Mouse (Mus musculus): ENCODE data around the gene Zfp580. TPM values are rescaled to one million over a fixed set of nuclear protein-coding genes. Genes with fewer than 3 reads are reported as not detected.

Gene Zfp580
- polyA plus RNA-seq, 1 experiment from 2014 or later, result 105 TPM

GRCm38 (mm10) chr7:5058631-5059030 lies 7.3 kb downstream of the Zfp580 start:
- peaks cover 40% of the 10 kb centered on the region for H3K4me1 ChIP-seq (replicated peaks; ENCODE audit: control insufficient read depth, insufficient read depth, low read length)
- ATAC-seq (ENCODE audit: low FRiP score), result no peak
- H3K4me2 ChIP-seq (replicated peaks), result peak overlapping the region; percentile 78; the same call in 1 of the 2 replicates
- H3K9me3 ChIP-seq (ENCODE audit: control insufficient read depth, low read length), result no peaks in the 10 kb centered on the region
- no peak for DNase-seq (ENCODE audit: low spot score)
- no peak overlapping the region for H3K27ac ChIP-seq
- peak overlapping the region; percentile 86; the same call in 1 of the 2 replicates for H3K9ac ChIP-seq
- H3K36me3 ChIP-seq (replicated peaks; ENCODE audit: control insufficient read depth, insufficient read depth), result no peaks in the 10 kb centered on the region
- WGBS, result 96% methylated on average over 1 of the region's 1 CpGs
- H3K27me3 ChIP-seq (ENCODE audit: control insufficient read depth, insufficient read depth, low read length), result peaks cover 35% of the 10 kb centered on the region
- H3K4me3 ChIP-seq (replicated peaks; ENCODE audit: low read length), result no peak overlapping the region

GRCm38 (mm10) chr7:5059421-5059820 lies 8.1 kb downstream of the Zfp580 start:
- WGBS, result 89% methylated on average over 12 of the region's 12 CpGs

DNA sequence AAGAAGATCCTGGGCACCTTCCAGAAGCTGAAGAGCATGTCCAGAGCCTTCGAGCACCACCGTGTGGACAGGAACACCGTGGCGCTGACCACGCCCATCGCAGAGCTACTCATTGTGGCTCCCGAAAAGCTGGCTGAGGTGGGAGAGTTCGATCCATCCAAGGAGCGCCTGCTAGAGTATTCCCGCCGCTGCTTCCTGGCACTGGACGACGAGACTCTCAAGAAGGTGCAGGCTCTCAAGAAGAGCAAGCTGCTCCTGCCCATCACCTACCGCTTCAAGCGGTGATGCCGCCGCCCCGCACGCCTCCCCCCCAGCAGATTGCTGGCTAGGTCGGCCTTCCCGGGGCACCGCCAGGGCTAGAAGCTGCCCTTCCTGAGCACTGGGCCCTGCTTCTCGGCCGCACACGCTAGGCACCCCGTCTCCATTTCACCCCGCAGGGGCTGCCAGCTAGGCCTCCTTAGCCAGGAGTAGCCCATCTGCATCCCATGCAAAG lies 8.9 kb downstream of the Zfp580 start:
- Histone ChIP-seq H3K36me3 (replicated peaks; ENCODE audit: control insufficient read depth, insufficient read depth) (no peaks in the 10 kb centered on the region), H3K27me3 (ENCODE audit: control insufficient read depth, insufficient read depth, low read length) (peaks cover 19% of the 10 kb centered on the region), H3K4me1 (replicated peaks; ENCODE audit: control insufficient read depth, insufficient read depth, low read length) (peaks cover 46% of the 10 kb centered on the region), H3K27ac (peak overlapping the region; percentile 99), H3K9me3 (ENCODE audit: control insufficient read depth, low read length) (no peaks in the 10 kb centered on the region), H3K4me3 (replicated peaks; ENCODE audit: low read length) (peak overlapping the region; percentile 77), H3K4me2 (replicated peaks) (peak overlapping the region; percentile 86), H3K9ac (peak overlapping the region; percentile 87)
- ATAC-seq (ENCODE audit: low FRiP score), result no peak
- WGBS, result 2% methylated on average over 27 of the region's 27 CpGs
- peak; percentile 71 for DNase-seq (ENCODE audit: low spot score)

More at GRCm38 (mm10) chr7:5059421-5059820, 8.1 kb downstream of the Zfp580 start:
- Histone ChIP-seq H3K27me3 (ENCODE audit: control insufficient read depth, insufficient read depth, low read length) (peaks cover 28% of the 10 kb centered on the region), H3K27ac (peak overlapping the region; percentile 99), H3K36me3 (replicated peaks; ENCODE audit: control insufficient read depth, insufficient read depth) (no peaks in the 10 kb centered on the region), H3K9me3 (ENCODE audit: control insufficient read depth, low read length) (no peaks in the 10 kb centered on the region), H3K4me2 (replicated peaks) (peak overlapping the region; percentile 86; the same call in 1 of the 2 replicates), H3K9ac (0 out of 2 replicates have a peak overlapping the region, but pooled peaks have one; percentile 87), H3K4me1 (replicated peaks; ENCODE audit: control insufficient read depth, insufficient read depth, low read length) (peaks cover 48% of the 10 kb centered on the region), H3K4me3 (replicated peaks; ENCODE audit: low read length) (0 out of 2 replicates have a peak overlapping the region, but pooled peaks have one; percentile 77)
- DNase-seq (ENCODE audit: low spot score) (no peak), ATAC-seq (ENCODE audit: low FRiP score) (no peak)

DNA sequence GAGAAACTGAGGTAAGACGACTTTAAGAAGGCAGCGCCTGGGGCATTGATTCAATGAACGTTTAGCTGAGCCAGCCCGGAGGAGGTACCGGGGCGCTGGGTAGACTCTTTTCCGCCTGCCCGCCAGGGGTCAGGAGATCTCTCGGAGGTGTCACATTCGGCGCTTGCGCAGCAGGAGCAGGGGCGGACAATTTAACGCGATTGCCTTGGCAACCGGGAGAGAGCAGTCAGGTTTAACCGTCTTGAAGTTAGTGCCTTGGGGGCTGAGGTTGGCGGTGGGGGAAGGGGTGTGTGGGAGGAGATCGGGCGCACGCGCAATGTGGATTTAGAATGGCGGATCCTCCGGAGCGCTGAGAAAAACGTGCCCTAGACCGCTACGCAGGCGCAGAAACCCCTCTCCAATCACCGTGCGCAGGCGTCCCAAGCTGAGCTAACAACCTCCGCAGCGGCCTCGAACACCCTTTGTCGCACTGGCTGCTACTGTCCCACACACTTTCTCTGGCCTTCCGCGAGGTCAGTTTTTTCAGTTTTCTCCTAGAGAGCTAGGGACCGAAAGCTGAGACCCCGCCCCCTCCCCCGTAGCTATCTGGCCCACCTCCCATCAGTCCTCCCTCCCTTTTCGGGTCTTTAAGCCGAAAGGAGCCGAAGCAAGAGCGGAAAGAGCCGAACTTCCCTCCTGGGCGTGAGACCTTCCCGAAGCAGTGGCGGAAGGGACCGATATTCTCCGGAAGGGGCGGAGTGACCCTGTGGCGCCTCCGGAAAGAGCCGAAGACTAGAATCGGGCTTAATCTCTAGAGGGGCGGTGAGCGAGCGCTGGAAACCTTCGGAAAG lies 9.8 kb downstream of the Zfp580 start:
- DNase-seq (ENCODE audit: low spot score) (peak; percentile 99), ATAC-seq (ENCODE audit: low FRiP score) (peak; percentile 90)
- Histone ChIP-seq H3K27ac (peak overlapping the region; percentile 99), H3K9ac (peak overlapping the region; percentile 87), H3K4me1 (replicated peaks; ENCODE audit: control insufficient read depth, insufficient read depth, low read length) (peaks cover 41% of the 10 kb centered on the region), H3K4me2 (replicated peaks) (peak overlapping the region; percentile 86), H3K9me3 (ENCODE audit: control insufficient read depth, low read length) (no peaks in the 10 kb centered on the region), H3K27me3 (ENCODE audit: control insufficient read depth, insufficient read depth, low read length) (peaks cover 10% of the 10 kb centered on the region), H3K36me3 (replicated peaks; ENCODE audit: control insufficient read depth, insufficient read depth) (no peaks in the 10 kb centered on the region), H3K4me3 (replicated peaks; ENCODE audit: low read length) (peak overlapping the region; percentile 77)
- WGBS, result under 1% methylated on average over 60 of the region's 60 CpGs

DNA sequence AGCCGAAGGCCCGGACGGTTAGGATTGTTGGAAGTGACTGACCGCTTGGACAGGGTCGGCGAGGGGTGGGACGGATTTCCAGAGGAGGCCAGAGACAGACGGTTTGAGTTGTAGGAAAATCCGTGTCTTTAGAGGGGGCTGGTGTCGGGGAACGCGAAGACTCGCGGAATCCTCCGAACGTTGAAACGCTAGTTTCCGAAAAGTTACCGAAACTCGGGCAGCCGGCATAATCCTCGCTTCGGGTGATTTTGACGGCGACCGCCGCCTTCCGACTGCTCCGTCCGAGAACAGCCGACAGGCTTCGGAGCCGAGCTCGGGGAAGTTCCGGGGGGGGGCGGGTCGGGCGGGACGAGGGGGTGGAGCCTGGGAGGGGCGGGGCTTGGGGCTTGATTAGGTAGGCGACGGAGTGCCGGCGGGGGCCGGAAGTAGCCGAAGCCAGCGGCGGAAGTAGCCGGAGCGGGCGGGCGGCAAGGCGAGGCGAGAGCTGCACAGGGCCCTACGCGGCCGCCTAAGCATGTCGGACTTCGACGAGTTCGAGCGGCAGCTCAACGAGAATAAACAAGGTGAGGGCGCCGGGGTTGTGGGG lies 10.5 kb downstream of the Zfp580 start, which contains the start of gene U2af2:
U2af2 (plus strand) TSS at position 370 of the 586 bp plus-strand sequence.
- peaks cover 40% of the 10 kb centered on the region for H3K4me1 ChIP-seq (replicated peaks; ENCODE audit: control insufficient read depth, insufficient read depth, low read length)
- under 1% methylated on average over 62 of the region's 65 CpGs for WGBS
- H3K27me3 ChIP-seq (ENCODE audit: control insufficient read depth, insufficient read depth, low read length), result peaks cover 9% of the 10 kb centered on the region
- H3K4me3 ChIP-seq (replicated peaks; ENCODE audit: low read length), result peak within 1 kb of the TSS; percentile 77
- H3K9ac ChIP-seq, result peak within 1 kb of the TSS; percentile 87
- peak within 1 kb of the TSS; percentile 99 for H3K27ac ChIP-seq
- ATAC-seq (ENCODE audit: low FRiP score) (peak; percentile 80), DNase-seq (ENCODE audit: low spot score) (peak; percentile 89)
- H3K4me2 ChIP-seq (replicated peaks), result peak within 1 kb of the TSS; percentile 86
- H3K9me3 ChIP-seq (ENCODE audit: control insufficient read depth, low read length), result no peaks in the 10 kb centered on the region
- H3K36me3 ChIP-seq (replicated peaks; ENCODE audit: control insufficient read depth, insufficient read depth), result peaks cover 7% of the 10 kb centered on the region; the same call in 1 of the 2 replicates

DNA sequence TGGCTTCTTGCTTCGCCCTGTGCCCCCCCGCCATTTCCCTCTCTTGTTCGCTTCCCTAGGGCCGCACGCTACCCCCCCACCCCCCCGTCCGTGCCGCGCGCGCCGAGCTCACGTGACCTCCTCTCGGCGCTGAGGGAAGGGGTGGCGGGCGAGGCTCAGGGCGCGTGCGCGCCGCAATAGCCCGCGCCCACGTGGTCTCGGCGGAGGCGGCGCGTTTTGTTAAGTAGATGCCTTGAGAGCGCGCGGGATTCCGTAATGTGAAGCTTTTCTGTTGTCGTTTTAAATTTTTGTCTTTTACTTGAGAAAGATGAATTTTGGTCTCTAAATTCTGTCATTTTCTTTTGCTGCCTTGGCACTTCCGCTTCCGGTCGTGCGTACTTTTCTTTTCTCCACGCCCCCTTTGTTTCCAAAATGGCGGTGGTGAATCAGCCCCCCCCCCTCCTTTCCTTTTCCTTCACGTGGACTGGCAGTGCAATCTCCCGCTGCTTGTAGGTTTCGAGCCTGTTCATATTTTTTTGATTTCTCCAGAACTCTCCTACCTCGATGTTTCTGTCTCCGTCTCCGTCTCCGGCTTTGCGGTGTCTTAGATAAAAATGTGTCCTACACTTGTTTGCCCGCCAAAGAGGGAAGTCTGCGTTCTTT lies 11.1 kb downstream of the Zfp580 start:
- peaks cover 36% of the 10 kb centered on the region for H3K4me1 ChIP-seq (replicated peaks; ENCODE audit: control insufficient read depth, insufficient read depth, low read length)
- peak; percentile 88 for DNase-seq (ENCODE audit: low spot score)

GRCm38 (mm10) chr7:5064886-5065285 lies 13.5 kb downstream of the Zfp580 start:
- no peak for DNase-seq (ENCODE audit: low spot score)
- Histone ChIP-seq H3K4me2 (replicated peaks) (no peak overlapping the region), H3K36me3 (replicated peaks; ENCODE audit: control insufficient read depth, insufficient read depth) (peaks cover 37% of the 10 kb centered on the region), H3K27me3 (ENCODE audit: control insufficient read depth, insufficient read depth, low read length) (no peaks in the 10 kb centered on the region), H3K27ac (no peak overlapping the region), H3K4me1 (replicated peaks; ENCODE audit: control insufficient read depth, insufficient read depth, low read length) (peaks cover 23% of the 10 kb centered on the region), H3K9me3 (ENCODE audit: control insufficient read depth, low read length) (no peaks in the 10 kb centered on the region), H3K4me3 (replicated peaks; ENCODE audit: low read length) (no peak overlapping the region), H3K9ac (no peak overlapping the region)
- 95% methylated on average over 6 of the region's 6 CpGs for WGBS
- ATAC-seq (ENCODE audit: low FRiP score), result no peak

More for the DNA sequence above, 11.1 kb downstream of the Zfp580 start:
- Histone ChIP-seq H3K9ac (peak overlapping the region; percentile 87), H3K9me3 (ENCODE audit: control insufficient read depth, low read length) (no peaks in the 10 kb centered on the region), H3K4me2 (replicated peaks) (peak overlapping the region; percentile 86), H3K27ac (peak overlapping the region; percentile 99), H3K4me3 (replicated peaks; ENCODE audit: low read length) (peak overlapping the region; percentile 77), H3K36me3 (replicated peaks; ENCODE audit: control insufficient read depth, insufficient read depth) (peaks cover 13% of the 10 kb centered on the region), H3K27me3 (ENCODE audit: control insufficient read depth, insufficient read depth, low read length) (peaks cover 9% of the 10 kb centered on the region)
- under 1% methylated on average over 51 of the region's 51 CpGs for WGBS
- peak; percentile 47 for ATAC-seq (ENCODE audit: low FRiP score)

- Histone ChIP-seq H3K9ac (no peak overlapping the region), H3K4me1 (replicated peaks; ENCODE audit: control insufficient read depth, insufficient read depth, low read length) (no peaks in the 10 kb centered on the region), H3K4me2 (replicated peaks) (no peak overlapping the region), H3K4me3 (replicated peaks; ENCODE audit: low read length) (no peak overlapping the region), H3K27me3 (ENCODE audit: control insufficient read depth, insufficient read depth, low read length) (no peaks in the 10 kb centered on the region), H3K27ac (no peak overlapping the region), H3K36me3 (replicated peaks; ENCODE audit: control insufficient read depth, insufficient read depth) (peaks cover 99% of the 10 kb centered on the region), H3K9me3 (ENCODE audit: control insufficient read depth, low read length) (no peaks in the 10 kb centered on the region)
- WGBS, result 88% methylated on average over 1 of the region's 1 CpGs
- no peak for ATAC-seq (ENCODE audit: low FRiP score)
- no peak for DNase-seq (ENCODE audit: low spot score)
Measured at GRCm38 (mm10) chr7:5073586-5073985, 22.2 kb downstream of the Zfp580 start.

- Histone ChIP-seq H3K27ac (no peak overlapping the region), H3K9me3 (ENCODE audit: control insufficient read depth, low read length) (no peaks in the 10 kb centered on the region), H3K9ac (no peak overlapping the region), H3K4me3 (replicated peaks; ENCODE audit: low read length) (no peak overlapping the region), H3K27me3 (ENCODE audit: control insufficient read depth, insufficient read depth, low read length) (no peaks in the 10 kb centered on the region), H3K4me2 (replicated peaks) (no peak overlapping the region), H3K4me1 (replicated peaks; ENCODE audit: control insufficient read depth, insufficient read depth, low read length) (no peaks in the 10 kb centered on the region), H3K36me3 (replicated peaks; ENCODE audit: control insufficient read depth, insufficient read depth) (peaks cover 92% of the 10 kb centered on the region)
- ATAC-seq (ENCODE audit: low FRiP score), result no peak
- DNase-seq (ENCODE audit: low spot score), result no peak
- WGBS, result 97% methylated on average over 5 of the region's 5 CpGs
Measured at GRCm38 (mm10) chr7:5074984-5075383, 23.6 kb downstream of the Zfp580 start.
